8 mouse cellular contexts compared by ENCODE assay signal in genomic region chr14:75845698-75846115, GRCm38 (mm10). TPM values are rescaled to one million over a fixed set of nuclear protein-coding genes. Genes with fewer than 3 reads are reported as not detected.
A peak's percentile ranks its signal among the peaks of the same experiment; 100 is the strongest.
DNase-seq lines count a peak whose midpoint lies in the region; ATAC-seq and TF ChIP-seq lines count a peak whose summit lies in the region.

No protein-coding gene starts in this region.

- no peak for TF ChIP-seq POLR2A in kidney, adult 2 months (IDR thresholded peaks at IDR 0.05; ENCODE audit: low read depth, low read length)

- H3K4me3 ChIP-seq in embryonic facial prominence, embryonic 12.5 days: peak overlapping the region; percentile 81
- H3K4me3 ChIP-seq in kidney, adult 2 months (ENCODE audit: insufficient read depth, low read depth, low read length): peak overlapping the region; percentile 91
- peak overlapping the region; percentile 90 for H3K4me3 ChIP-seq in limb, embryonic 12.5 days (replicated peaks)
- peak overlapping the region; percentile 79 for H3K4me3 ChIP-seq in midbrain, embryonic 14.5 days (replicated peaks; ENCODE audit: low read depth, low read length)

- H3K36me3 ChIP-seq in embryonic facial prominence, embryonic 12.5 days: peaks cover 41% of the 10 kb centered on the region
- peaks cover 14% of the 10 kb centered on the region for H3K36me3 ChIP-seq in kidney, adult 2 months (ENCODE audit: control insufficient read depth, insufficient read depth, low read length)
- peaks cover 42% of the 10 kb centered on the region for H3K36me3 ChIP-seq in limb, embryonic 12.5 days
- peaks cover 40% of the 10 kb centered on the region for H3K36me3 ChIP-seq in midbrain, embryonic 14.5 days (ENCODE audit: control insufficient read depth, insufficient read depth, low read length)

- no peaks in the 10 kb centered on the region for H3K9me3 ChIP-seq in embryonic facial prominence, embryonic 12.5 days
- no peaks in the 10 kb centered on the region for H3K9me3 ChIP-seq in limb, embryonic 12.5 days
- no peaks in the 10 kb centered on the region for H3K9me3 ChIP-seq in midbrain, embryonic 14.5 days (ENCODE audit: control insufficient read depth, low read length)

- TF ChIP-seq CTCF in kidney, adult 2 months (conservative IDR thresholded peaks at IDR 0.05; ENCODE audit: insufficient read depth, insufficient read length, low read depth, low read length): peak; percentile 47

- 0% methylated on average over 33 of the region's 40 CpGs for WGBS in embryonic facial prominence, embryonic 12.5 days
- WGBS in kidney, adult 2 months: 1% methylated on average over 40 of the region's 40 CpGs
- 1% methylated on average over 40 of the region's 40 CpGs for WGBS in limb, embryonic 12.5 days
- under 1% methylated on average over 40 of the region's 40 CpGs for WGBS in midbrain, embryonic 14.5 days

- H3K4me1 ChIP-seq in embryonic facial prominence, embryonic 12.5 days: peaks cover 14% of the 10 kb centered on the region
- peaks cover 10% of the 10 kb centered on the region; the same call in 1 of the 2 replicates for H3K4me1 ChIP-seq in kidney, adult 2 months (ENCODE audit: control insufficient read depth, insufficient read depth, low read length)
- peaks cover 13% of the 10 kb centered on the region for H3K4me1 ChIP-seq in limb, embryonic 12.5 days (replicated peaks)
- peaks cover 7% of the 10 kb centered on the region; the same call in 1 of the 2 replicates for H3K4me1 ChIP-seq in midbrain, embryonic 14.5 days (ENCODE audit: control insufficient read depth, insufficient read depth, low read length)

- H3K9ac ChIP-seq in embryonic facial prominence, embryonic 12.5 days: peak overlapping the region; percentile 87
- peak overlapping the region; percentile 94 for H3K9ac ChIP-seq in limb, embryonic 12.5 days (replicated peaks)
- H3K9ac ChIP-seq in midbrain, embryonic 14.5 days (replicated peaks; ENCODE audit: low read length): peak overlapping the region; percentile 90

- H3K27ac ChIP-seq in embryonic facial prominence, embryonic 12.5 days: peak overlapping the region; percentile 96
- peak overlapping the region; percentile 92 for H3K27ac ChIP-seq in kidney, adult 2 months (ENCODE audit: insufficient read depth, low read depth, low read length)
- peak overlapping the region; percentile 98 for H3K27ac ChIP-seq in limb, embryonic 12.5 days
- peak overlapping the region; percentile 98 for H3K27ac ChIP-seq in midbrain, embryonic 14.5 days (replicated peaks; ENCODE audit: low read depth, low read length)

- peak overlapping the region; percentile 54 for H3K4me2 ChIP-seq in embryonic facial prominence, embryonic 12.5 days (replicated peaks)
- peak overlapping the region; percentile 65 for H3K4me2 ChIP-seq in limb, embryonic 12.5 days
- peak overlapping the region; percentile 58 for H3K4me2 ChIP-seq in midbrain, embryonic 14.5 days (ENCODE audit: low read length)

- peak; percentile 55 for ATAC-seq in embryonic facial prominence, embryonic 12.5 days (ENCODE audit: insufficient number of reproducible peaks, insufficient read depth, low FRiP score, low TSS enrichment)
- peak; percentile 20; the same call in 1 of the 2 replicates for ATAC-seq in limb, embryonic 12.5 days (ENCODE audit: insufficient number of reproducible peaks, insufficient read depth, low FRiP score, low TSS enrichment, low read depth)
- ATAC-seq in midbrain, embryonic 14.5 days (ENCODE audit: low FRiP score, low TSS enrichment): peak; percentile 73

- DNase-seq in 3134 (ENCODE audit: extremely low read depth, insufficient read length, low spot score): peak; percentile 72
- DNase-seq in adrenal gland, postnatal 25 days: peak; percentile 87
- DNase-seq in heart, adult 18-20 months: peak; percentile 92 to 93
- DNase-seq in kidney, adult 2 months: peak; percentile 93
- peak; percentile 94 for DNase-seq in midbrain, embryonic 14.5 days
- peak; percentile 88 for DNase-seq in spleen, adult 12 weeks (ENCODE audit: low spot score)

- no peaks in the 10 kb centered on the region for H3K27me3 ChIP-seq in embryonic facial prominence, embryonic 12.5 days
- H3K27me3 ChIP-seq in kidney, adult 2 months (replicated peaks; ENCODE audit: control insufficient read depth, insufficient read depth, low read length): no peaks in the 10 kb centered on the region
- H3K27me3 ChIP-seq in limb, embryonic 12.5 days: no peaks in the 10 kb centered on the region
- H3K27me3 ChIP-seq in midbrain, embryonic 14.5 days (ENCODE audit: control insufficient read depth, insufficient read depth, low read length): no peaks in the 10 kb centered on the region

RNA-seq across cellular contexts. Expression of gene Tpt1, which starts 0.8 kb away (rescaled TPM):
- total RNA-seq in adrenal gland, postnatal 25 days (2021): 2,613 and 2,647 TPM in 2 replicates
- 956 and 977 TPM in 2 replicates for polyA plus RNA-seq in embryonic facial prominence, embryonic 12.5 days (2016; fragmentation: Nextera tagmentation; extraction: Ambion mirVana)
- 1,000 to 10,000 TPM; 2,629 to 3,296 TPM for total RNA-seq in heart, adult 18-20 months (2021)
- 1,266 and 1,401 TPM in 2 replicates for polyA plus RNA-seq in kidney, adult 2 months (2012; rRNA removed)
- polyA plus RNA-seq in limb, embryonic 12.5 days (2016; fragmentation: Nextera tagmentation; extraction: Ambion mirVana): 994 and 1,047 TPM in 2 replicates
- 851 and 883 TPM in 2 replicates for polyA plus RNA-seq in midbrain, embryonic 14.5 days (2014; fragmentation: Nextera tagmentation; extraction: Ambion mirVana)

RNA-seq across cellular contexts. Expression of gene Slc25a30, which starts 58.9 kb away (rescaled TPM):
- total RNA-seq in adrenal gland, postnatal 25 days (2021): 246 and 276 TPM in 2 replicates
- 5.3 and 5.5 TPM in 2 replicates for polyA plus RNA-seq in embryonic facial prominence, embryonic 12.5 days (2016; fragmentation: Nextera tagmentation; extraction: Ambion mirVana)
- 10 to 100 TPM; 16.6 to 18.5 TPM for total RNA-seq in heart, adult 18-20 months (2021)
- polyA plus RNA-seq in kidney, adult 2 months (2012; rRNA removed): 26.3 and 29.6 TPM in 2 replicates
- 4.6 and 4.7 TPM in 2 replicates for polyA plus RNA-seq in limb, embryonic 12.5 days (2016; fragmentation: Nextera tagmentation; extraction: Ambion mirVana)
- 13.4 and 15.6 TPM in 2 replicates for polyA plus RNA-seq in midbrain, embryonic 14.5 days (2014; fragmentation: Nextera tagmentation; extraction: Ambion mirVana)

Comparison
In these comparisons a context has a peak if more than half of its experiments do, and no peak if none do; other contexts are left out.
1. Peak in every context shown above with its lines: DNase-seq, ATAC-seq, H3K4me3 ChIP-seq and H3K27ac ChIP-seq.
2. ATAC-seq: peak in every context shown above with its lines; median percentile 73 in midbrain, embryonic 14.5 days; 55 in embryonic facial prominence, embryonic 12.5 days; 20 in limb, embryonic 12.5 days.